Mouse (Mus musculus) lung, embryonic 14.5 days (tissue): ENCODE measurements at regions not wholly inside any gene's neighbourhood (a gene's known extent, or its start where the extent isn't known, plus 50 kb on each side); places are given as distances from the start of the nearest gene placed in this dataset.

Experiments used
- ATAC-seq: fragments of 200-750 bp; cut with Nextera tagmentation; 2 replicates; pipeline ENCODE4 v1.8.0; 2017; ENCODE audit warnings: mild to moderate bottlenecking, moderate TSS enrichment, moderate library complexity; ENCODE audit not compliant: insufficient read depth
- DNase-seq: peaks from one replicate; pipeline ENCODE4 v3.0.0-alpha.2; 2015
- H3K27ac ChIP-seq: fragments of 300-500 bp; sonication (generic); 2 replicates; pipeline ENCODE4 v1.5.1; 2014; ENCODE audit warnings: low read depth, mild to moderate bottlenecking, moderate library complexity
- H3K27me3 ChIP-seq: fragments of 300-500 bp; sonication (generic); 2 replicates; pipeline ENCODE4 v1.6.1; 2014; ENCODE audit warnings: low read length, control low read depth; ENCODE audit not compliant: insufficient read depth
- H3K36me3 ChIP-seq: fragments of 300-500 bp; sonication (generic); 2 replicates; pipeline ENCODE4 v1.6.1; 2014; ENCODE audit warnings: control low read depth; ENCODE audit not compliant: insufficient read depth
- H3K4me1 ChIP-seq: fragments of 300-500 bp; sonication (generic); 2 replicates; pipeline ENCODE4 v1.6.1; 2014; ENCODE audit warnings: antibody characterized with exemption, control low read depth; ENCODE audit not compliant: insufficient read depth
- H3K4me2 ChIP-seq: fragments of 300-500 bp; sonication (generic); 2 replicates; pipeline ENCODE4 v1.6.1; 2014; ENCODE audit warnings: mild to moderate bottlenecking
- H3K4me3 ChIP-seq: fragments of 300-500 bp; sonication (generic); 2 replicates; pipeline ENCODE4 v1.5.1; 2014; ENCODE audit warnings: low read depth, low read length
- H3K9ac ChIP-seq: fragments of 300-500 bp; sonication (generic); 2 replicates; pipeline ENCODE4 v1.6.1; 2014
- H3K9me3 ChIP-seq: fragments of 300-500 bp; sonication (generic); 2 replicates; pipeline ENCODE4 v1.6.1; 2016; ENCODE audit warnings: low read depth, low read length, control low read depth
- CTCF ChIP-seq: IDR thresholded peaks from 2 replicates; pipeline ENCODE4 v1.5.1; 2016; ENCODE audit warnings: antibody characterized with exemption, low read depth
- WGBS: fragments of 180-500 bp; shearing (Covaris S2); extraction: QIAGEN DNeasy Blood & Tissue Kit; methylation state at CpG from one replicate; pipeline ENCODE4 v1.1.7; 2014; 5-methylcytosine and 5-hydroxymethylcytosine counted together

DNA sequence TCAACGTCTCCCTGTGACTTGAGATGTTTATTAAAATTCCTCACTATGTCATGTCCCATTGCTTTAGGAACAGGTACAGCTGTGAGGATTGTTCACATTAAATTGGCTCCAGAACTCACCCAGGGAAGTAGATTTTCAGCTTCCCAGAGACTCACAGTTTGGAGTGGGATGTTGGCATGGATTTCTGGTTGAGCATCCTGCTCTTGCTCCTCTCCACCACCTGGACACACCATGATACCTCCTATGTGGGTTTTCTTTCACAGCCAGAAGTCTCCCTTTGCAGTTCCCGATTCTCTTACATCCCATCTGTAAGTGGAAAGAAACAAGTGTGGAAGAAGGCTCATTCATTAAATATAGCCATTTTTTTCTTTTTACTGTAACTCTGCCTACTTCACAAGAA lies 278.8 kb upstream of the Emcn start:
- no peak overlapping the region for H3K4me2 ChIP-seq
- H3K9me3 ChIP-seq: no peaks in the 10 kb centered on the region
- DNase-seq (no peak), ATAC-seq (no peak)
- H3K27ac ChIP-seq: no peak overlapping the region
- H3K36me3 ChIP-seq: no peaks in the 10 kb centered on the region
- no peak for TF ChIP-seq CTCF
- H3K4me1 ChIP-seq: no peaks in the 10 kb centered on the region
- H3K27me3 ChIP-seq: no peaks in the 10 kb centered on the region
- WGBS: 72% methylated on average over 2 of the region's 2 CpGs
- H3K9ac ChIP-seq: no peak overlapping the region
- H3K4me3 ChIP-seq: no peak overlapping the region

DNA sequence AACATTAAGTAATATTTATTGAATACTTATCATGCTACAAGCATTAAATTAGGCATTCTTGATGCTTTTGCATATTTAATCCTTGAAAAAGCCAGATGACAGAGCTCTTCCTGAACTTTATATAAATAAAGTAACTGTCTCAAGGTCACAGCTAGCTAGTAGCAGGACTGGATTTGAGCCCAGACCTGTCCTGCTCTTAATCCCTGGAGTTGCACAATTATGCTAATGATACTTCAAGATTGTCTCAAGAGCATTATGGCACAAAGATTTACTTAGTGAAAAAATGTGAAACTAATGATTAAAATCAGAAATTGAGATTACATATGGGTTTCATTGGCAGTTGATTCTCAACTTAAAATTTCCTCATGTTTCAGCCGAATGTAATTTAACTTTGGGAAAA lies 273.5 kb upstream of the Emcn start:
- no peaks in the 10 kb centered on the region for H3K4me1 ChIP-seq
- no peaks in the 10 kb centered on the region for H3K9me3 ChIP-seq
- peak; percentile 25 for DNase-seq
- no peak for TF ChIP-seq CTCF
- H3K27me3 ChIP-seq: no peaks in the 10 kb centered on the region
- no peak for ATAC-seq
- H3K4me3 ChIP-seq: no peak overlapping the region
- no peak overlapping the region for H3K27ac ChIP-seq
- no peaks in the 10 kb centered on the region for H3K36me3 ChIP-seq
- H3K9ac ChIP-seq: no peak overlapping the region
- 73% methylated on average over 1 of the region's 1 CpGs for WGBS
- H3K4me2 ChIP-seq: no peak overlapping the region

DNA sequence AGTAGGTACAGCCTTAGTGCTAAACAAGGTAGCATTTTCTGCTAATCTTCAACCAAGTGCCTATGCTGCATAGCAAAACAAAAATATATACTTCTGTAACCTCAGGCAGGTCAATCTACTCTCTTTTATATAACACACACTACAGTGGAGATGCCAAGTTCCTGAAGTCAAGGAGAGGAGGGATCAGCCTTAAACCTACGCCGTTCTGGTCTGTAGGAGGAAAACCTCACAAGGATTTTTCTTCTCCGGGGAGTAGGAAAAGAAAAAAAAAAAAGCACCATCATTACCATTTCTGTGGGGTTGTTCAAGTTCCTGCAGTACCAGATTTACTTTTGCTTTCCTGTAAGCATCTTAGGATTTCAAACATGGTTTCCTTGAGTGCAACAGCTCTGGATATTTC lies 271.5 kb upstream of the Emcn start:
- DNase-seq (no peak), ATAC-seq (no peak)
- H3K4me3 ChIP-seq: no peak overlapping the region
- WGBS: 83% methylated on average over 3 of the region's 3 CpGs
- no peaks in the 10 kb centered on the region for H3K27me3 ChIP-seq
- no peaks in the 10 kb centered on the region for H3K36me3 ChIP-seq
- TF ChIP-seq CTCF: no peak
- no peaks in the 10 kb centered on the region for H3K9me3 ChIP-seq
- no peak overlapping the region for H3K27ac ChIP-seq
- no peaks in the 10 kb centered on the region for H3K4me1 ChIP-seq
- H3K9ac ChIP-seq: no peak overlapping the region
- no peak overlapping the region for H3K4me2 ChIP-seq

DNA sequence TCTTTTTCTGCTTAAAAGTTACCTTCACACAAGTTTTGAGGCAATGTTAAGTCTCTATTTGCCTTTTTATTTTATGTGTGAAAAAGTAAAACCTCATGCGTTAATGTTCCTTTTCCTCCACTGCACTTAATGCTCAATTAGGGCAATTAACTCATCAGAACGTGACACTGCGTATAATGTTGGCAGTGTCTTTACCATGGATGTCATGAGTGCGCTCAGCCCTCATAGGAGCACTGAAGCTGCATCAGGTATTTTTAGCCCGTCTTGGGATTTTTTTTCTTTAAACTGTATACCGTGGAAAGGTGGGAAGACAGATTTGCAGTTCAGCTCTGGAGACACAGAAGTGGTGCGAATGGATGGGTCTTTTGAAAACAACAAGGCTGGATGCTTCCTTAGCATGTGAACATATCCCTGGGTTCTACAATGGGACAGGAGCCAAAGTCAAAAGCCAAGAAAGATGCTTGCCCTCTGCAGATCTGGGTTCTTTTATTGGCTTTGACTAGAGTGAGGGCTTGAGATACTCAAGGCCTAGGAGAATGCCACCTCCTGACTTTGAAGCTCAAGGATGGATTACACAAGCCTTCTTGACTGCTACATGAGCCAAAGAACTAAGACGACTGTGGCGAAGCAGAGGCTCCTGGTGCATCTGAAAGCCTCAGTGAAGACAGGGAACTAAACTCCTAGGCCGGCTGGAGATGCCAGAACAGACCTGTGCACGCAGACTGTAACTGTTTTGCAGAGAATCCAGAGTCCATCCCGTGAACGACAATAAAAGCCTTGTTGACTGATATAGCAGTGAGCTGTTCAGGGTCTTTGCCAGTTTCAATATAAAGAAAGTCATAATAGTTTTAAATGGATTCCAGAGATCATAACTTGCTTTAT lies 262.9 kb upstream of the Emcn start:
- H3K27me3 ChIP-seq: no peaks in the 10 kb centered on the region
- no peaks in the 10 kb centered on the region for H3K36me3 ChIP-seq
- no peak overlapping the region for H3K27ac ChIP-seq
- no peaks in the 10 kb centered on the region for H3K4me1 ChIP-seq
- 85% methylated on average over 13 of the region's 13 CpGs for WGBS
- no peak overlapping the region for H3K4me2 ChIP-seq
- ATAC-seq (no peak), DNase-seq (no peak)
- TF ChIP-seq CTCF: no peak
- no peak overlapping the region for H3K4me3 ChIP-seq
- H3K9ac ChIP-seq: no peak overlapping the region
- H3K9me3 ChIP-seq: no peaks in the 10 kb centered on the region

DNA sequence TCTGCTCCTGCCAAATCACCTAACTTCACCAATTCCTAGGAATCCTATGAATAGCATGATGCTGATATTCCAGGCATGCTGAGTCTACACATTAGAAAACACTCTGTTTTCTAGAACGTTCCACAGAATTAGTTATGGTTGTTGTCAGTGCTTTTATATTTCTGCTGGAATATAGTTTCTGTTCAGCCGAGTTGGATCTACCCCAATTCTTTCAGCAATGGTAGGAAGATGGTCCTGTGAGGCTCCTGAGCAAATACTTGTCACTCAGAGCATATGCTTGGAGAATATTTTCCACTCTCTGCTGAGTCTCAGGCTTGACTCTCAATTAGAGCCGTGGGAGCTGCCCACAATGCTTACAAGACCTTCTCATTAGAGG lies 262.3 kb upstream of the Emcn start:
- Histone ChIP-seq H3K9ac (no peak overlapping the region), H3K27ac (no peak overlapping the region), H3K9me3 (no peaks in the 10 kb centered on the region), H3K36me3 (no peaks in the 10 kb centered on the region), H3K4me2 (no peak overlapping the region), H3K4me1 (no peaks in the 10 kb centered on the region), H3K4me3 (no peak overlapping the region), H3K27me3 (no peaks in the 10 kb centered on the region)
- WGBS: 78% methylated on average over 3 of the region's 3 CpGs
- DNase-seq: no peak
- no peak for TF ChIP-seq CTCF
- ATAC-seq: no peak

DNA sequence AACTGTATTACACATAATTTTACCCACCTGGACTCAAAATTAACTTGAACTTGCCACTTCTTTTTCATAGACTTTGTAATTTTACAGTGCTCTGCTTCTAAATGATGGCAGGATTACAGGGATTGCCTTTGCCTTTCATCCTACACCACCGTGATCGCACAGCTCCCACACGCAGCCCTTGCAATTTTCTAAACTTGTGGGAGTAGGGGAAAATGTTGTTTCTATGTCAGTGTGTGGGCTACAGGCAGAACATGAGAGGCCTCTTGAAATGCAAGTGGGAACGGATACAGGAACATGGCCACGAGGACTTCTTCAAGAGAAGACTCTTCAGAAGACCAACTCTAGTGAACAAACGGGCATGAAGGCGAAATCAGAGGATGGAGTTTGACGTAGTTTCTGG lies 254.0 kb upstream of the Emcn start:
- no peak for ATAC-seq
- no peak overlapping the region for H3K9ac ChIP-seq
- DNase-seq: no peak
- no peak overlapping the region for H3K4me2 ChIP-seq
- H3K36me3 ChIP-seq: no peaks in the 10 kb centered on the region
- no peak for TF ChIP-seq CTCF
- no peaks in the 10 kb centered on the region for H3K27me3 ChIP-seq
- no peak overlapping the region for H3K4me3 ChIP-seq
- no peak overlapping the region for H3K27ac ChIP-seq
- WGBS: 90% methylated on average over 8 of the region's 8 CpGs
- H3K4me1 ChIP-seq: no peaks in the 10 kb centered on the region
- H3K9me3 ChIP-seq: no peaks in the 10 kb centered on the region

DNA sequence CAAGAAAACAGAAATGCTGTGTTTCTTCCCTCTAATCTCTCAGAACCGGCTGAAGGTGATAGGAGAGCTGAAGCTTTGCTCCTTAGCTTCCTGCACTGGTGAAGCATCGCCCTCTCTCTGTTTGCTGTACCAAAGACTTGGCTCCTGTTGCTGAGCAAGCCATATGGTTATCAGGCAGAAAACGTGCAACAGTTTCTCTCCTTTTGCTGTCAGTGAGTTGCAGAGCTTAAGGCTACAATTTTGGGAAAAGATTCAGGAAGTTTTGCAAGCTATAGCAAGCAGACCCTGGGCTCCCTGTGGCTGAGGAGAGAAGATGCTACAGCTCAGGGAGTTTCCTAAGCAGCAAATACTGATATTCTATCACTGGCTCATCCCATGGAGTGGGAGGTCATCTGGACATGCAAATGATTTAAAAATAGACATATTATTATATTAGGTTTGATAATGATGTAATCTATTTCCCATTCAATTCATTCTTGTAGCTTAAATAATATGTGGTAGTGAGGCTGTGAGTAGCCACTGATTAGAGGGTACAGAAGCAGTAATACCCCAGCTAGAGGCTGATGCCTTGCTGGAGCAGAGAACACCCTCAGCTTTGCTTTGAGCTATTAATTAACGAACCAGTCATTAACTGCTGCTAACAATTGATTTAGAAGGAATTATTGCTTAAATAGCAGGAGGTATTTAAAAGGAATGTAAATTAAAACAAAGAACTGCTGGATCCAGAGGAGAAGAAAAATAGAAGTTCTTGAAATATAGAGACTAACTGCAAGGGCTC lies 240.1 kb upstream of the Emcn start:
- H3K27me3 ChIP-seq: no peaks in the 10 kb centered on the region
- no peaks in the 10 kb centered on the region for H3K9me3 ChIP-seq
- H3K36me3 ChIP-seq: no peaks in the 10 kb centered on the region
- ATAC-seq (no peak), DNase-seq (no peak)
- TF ChIP-seq CTCF: no peak
- H3K27ac ChIP-seq: no peak overlapping the region
- H3K4me1 ChIP-seq: no peaks in the 10 kb centered on the region
- WGBS: 53% methylated on average over 4 of the region's 4 CpGs
- H3K4me3 ChIP-seq: no peak overlapping the region
- no peak overlapping the region for H3K4me2 ChIP-seq
- no peak overlapping the region for H3K9ac ChIP-seq
